Mouse (Mus musculus) layer of hippocampus, adult 8-10 months (tissue): ENCODE data around the gene Plekha3. TPM values are rescaled to one million over a fixed set of nuclear protein-coding genes. Genes with fewer than 3 reads are reported as not detected.

Source experiments
- DNase-seq, 2 experiments: peaks; one replicate each; pipeline ENCODE4 v3.0.0; 2022; ENCODE audit warnings: low spot score in 2 of 2
- total RNA-seq, 4 experiments: library from RNA; stranded (reverse); gene quantifications; 2 replicates each; pipeline ENCODE4 v1.2.4; 2022

Gene Plekha3
- total RNA-seq, result 10 to 100 TPM; 40.0 to 54.5 (median 45.7) TPM

DNA sequence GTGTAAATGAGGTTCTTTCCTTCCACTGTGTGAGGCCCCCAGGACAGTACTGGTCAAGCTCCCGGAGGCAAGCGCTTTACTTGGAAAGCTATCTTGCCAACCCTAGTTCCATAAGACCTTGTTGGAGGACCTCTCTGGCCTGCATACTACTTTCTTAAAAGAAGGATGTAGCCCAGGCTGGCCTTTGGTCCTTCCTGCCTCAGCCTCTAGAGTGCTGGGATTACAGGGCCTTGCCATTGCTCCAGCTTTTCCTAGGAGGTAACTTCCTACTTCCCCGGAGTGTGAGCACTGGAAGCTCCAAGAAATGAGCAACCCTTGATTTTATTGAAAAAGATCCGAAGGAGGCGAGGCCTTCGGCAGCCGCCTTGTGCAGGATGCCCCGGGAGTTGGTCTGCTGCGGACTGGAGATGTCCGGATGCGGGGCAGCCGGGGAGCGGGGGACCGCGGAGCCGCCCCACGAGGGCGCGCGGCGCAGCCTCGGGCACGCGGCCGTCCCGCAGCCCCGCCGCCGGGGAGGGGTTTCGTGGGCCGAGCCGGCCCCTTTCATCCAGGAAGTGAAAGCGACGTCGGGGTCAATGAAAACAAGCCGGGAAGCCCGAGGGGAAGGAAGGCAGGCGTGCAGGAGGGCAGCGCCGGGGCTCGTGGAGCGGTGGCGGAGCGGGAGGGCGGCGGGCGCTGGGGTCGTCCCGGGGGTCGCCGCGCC, at the start of gene Plekha3:
Gene Plekha3, plus strand, starts transcription at position 557 of the 703 bp plus-strand sequence.
- DNase-seq, result peak; percentile 72 to 79

DNA sequence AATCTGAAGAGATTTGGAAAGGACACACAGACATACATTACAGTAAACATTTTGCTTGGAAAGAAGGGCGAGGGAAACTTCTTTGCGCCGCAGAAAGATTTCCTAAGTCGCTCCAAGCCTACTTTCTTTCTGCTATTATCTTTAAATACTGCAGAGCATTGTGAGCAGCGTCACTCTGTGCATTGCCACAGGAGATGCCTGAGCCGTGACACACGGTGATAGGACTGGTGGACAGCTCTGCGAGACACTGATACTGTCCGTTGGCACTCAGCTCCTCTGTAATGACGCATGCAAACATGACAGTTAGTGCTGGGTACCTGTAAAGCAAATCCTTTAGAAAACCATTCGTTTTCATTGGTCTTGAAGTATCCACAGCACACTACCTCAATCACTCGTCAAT, 44.8 kb upstream of the Plekha3 start:
- no peak for DNase-seq

DNA sequence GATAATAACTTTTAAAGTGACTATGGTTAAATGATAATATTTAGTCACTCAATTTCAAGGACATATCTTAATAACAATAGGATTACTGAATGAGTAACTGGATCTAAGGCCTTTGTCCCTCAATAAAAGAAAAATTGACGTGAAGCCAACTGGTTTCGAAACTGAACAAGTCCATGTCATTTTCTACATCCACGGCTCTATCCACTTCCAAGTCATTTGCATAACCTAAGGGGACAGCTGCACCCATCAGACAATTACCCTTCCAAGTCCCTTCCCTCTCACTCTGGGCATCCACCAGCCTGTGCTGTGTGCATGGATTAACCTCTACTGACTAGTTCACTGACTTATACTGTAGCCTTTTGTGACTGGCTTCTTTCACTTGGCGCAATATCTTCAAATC, 43.5 kb upstream of the Plekha3 start:
- DNase-seq, result no peak

DNA sequence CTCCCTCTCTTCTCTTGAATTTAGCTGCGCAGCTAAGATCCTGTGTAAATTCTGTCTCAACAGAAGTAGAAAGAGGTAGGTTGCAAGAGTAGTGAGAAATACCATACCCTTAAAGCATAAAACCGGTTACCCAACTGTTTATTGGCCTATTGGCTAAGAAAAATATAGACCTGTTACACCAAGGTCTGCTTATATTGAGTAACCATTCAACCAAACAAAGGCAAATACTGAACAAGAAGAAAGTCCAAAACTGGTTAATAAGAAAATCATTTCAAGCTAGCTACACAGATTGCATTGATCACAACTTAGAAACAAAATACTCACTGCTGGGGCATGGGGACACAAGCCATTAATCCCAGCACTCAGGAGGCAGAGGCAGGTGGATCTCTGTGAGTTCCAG, 35.4 kb upstream of the Plekha3 start:
- DNase-seq, result no peak

DNA sequence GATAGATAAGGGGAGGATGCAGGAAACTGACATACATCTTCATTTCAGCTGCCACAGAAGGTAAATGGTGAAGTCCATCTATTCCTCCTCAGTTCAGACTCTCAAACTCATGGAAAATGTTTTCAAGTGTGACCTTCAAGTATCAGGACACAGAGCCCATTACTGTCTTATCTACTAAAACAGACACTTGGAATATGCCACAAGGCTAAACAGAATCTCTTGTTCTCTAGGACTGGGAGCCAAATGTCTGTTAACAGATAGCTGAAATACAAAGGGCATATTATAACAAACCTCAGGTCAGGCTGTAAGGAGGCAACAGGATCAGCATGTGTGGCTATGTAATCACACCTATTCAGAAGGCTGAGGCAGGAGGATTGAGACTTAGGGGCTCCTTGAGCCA, 31.3 kb upstream of the Plekha3 start:
- DNase-seq, result no peak

DNA sequence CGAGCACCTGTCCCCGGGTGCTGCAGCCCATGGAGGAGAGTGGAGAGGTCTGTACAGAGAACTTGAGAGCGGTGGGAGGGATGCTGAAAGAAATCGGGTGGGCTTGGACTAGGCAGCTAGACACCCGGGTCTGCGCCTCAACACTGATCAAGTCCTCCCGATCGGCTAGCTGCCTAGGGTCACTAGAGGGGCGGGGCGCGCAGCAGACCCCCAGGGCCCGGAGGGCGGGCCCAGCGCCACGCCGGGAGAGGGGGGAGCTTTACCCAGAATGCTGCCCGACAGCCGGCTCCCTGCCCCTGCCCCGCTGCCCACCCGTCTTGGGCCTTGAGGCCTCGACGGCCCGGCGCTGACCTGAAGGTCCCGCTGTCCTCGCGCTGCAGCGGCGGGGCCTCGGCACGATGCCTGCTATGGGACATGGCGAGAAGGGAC, 27.6 kb upstream of the Plekha3 start:
- peak in 1 of 2 experiments; percentile 19 for DNase-seq

DNA sequence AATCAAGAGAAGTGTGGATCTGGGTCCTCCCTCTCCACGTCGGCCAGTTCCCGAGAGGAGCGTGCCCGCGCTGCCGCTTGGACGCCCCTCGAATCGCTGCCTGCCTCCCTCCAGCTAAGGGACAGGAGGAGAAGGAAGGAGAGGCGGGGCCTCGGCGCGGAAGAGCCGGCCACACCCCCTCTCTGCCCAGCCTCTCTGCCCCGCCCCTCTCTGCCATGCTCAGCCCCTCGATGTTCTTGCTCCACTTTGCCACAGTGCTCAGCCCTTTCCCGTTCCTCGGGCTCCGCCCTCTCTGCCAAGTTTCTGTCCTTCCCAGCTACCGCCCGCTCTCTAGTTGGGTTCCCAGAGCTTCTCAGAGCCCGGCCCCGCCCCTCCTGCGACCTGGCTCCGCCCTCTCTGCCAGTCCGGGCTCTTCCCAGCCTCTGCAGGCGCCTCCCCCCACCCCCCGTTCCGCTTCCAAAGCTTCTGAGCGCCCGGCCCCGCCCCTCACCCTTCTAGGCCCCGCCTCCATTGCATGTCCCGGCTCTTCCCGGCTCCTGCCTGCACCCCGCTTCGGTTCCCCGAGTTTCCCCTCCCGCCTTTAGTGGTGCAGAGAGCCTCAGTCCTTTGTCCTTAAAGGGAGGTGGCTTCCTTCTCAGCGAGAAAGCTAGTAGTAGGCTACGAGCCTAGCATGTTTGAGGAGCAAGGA, 27.1 kb upstream of the Plekha3 start, which contains the start of the genes Prkra and Pjvk:
Gene Prkra, minus strand, starts transcription at position 133 of the 688 bp plus-strand sequence.
Gene Pjvk, plus strand, starts transcription at position 594 of the 688 bp plus-strand sequence.
- peak; percentile 91 to 96 for DNase-seq

DNA sequence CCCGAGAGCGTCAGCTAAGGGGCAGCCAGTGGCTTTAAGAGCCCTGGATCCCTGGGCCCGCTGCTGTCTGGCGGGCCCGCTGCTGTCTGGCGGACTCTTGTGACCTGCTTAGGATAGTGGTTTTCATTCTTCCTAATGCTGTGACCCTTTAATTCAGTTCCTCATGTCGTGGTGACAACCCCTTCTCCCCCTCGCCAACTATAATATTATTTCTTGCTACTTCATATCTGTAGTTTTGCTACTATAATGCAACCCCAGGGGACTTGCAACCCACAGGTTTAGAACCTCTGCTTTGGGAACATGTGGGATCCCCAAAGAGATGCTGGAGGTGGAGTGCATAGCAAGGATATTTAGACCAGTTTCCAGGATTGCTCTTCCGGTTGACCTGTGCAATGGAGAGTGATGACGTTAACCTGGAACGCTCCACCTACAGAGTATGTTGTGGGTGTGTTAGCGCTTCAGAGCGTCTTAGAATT, 26.4 kb upstream of the Plekha3 start:
- DNase-seq, result no peak

DNA sequence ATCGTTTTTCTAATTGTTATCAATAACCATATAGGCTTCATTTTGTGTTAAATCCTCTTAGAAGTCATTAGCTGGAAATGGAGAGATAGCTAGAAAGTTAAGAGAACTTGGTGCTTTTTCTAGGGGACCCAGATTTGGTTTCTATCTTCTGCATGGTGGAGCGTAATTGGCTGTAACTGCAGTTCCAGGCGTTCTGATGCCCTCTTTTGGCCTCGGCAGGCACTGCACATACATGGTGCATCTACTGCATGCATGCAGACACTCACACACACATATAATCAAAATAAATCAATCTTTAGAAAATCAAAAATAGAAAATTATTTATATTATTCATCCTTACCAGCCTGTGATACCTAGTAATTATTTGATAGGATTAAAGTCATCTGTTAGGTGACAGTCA, 22.0 kb upstream of the Plekha3 start:
- DNase-seq, result no peak

DNA sequence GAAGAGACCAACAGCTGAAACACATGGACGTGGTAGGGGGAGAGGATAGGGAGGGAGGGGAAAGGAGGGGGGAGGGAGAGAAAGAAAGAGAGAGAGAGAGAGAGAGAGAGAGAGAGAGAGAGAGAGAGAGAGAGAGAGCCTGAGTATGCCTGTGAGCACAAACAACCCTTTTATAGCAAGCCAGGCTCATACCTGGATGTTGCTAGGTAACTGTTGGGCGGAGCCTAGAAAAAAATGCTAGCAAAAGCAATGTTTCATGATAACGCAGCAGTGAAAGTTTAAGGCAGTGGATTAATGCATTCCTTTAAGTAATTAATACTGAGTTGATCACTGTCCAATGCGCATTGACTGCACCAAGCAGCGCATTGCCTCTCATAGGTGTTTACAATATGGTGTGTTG, 20.4 kb upstream of the Plekha3 start:
- DNase-seq, result no peak

DNA sequence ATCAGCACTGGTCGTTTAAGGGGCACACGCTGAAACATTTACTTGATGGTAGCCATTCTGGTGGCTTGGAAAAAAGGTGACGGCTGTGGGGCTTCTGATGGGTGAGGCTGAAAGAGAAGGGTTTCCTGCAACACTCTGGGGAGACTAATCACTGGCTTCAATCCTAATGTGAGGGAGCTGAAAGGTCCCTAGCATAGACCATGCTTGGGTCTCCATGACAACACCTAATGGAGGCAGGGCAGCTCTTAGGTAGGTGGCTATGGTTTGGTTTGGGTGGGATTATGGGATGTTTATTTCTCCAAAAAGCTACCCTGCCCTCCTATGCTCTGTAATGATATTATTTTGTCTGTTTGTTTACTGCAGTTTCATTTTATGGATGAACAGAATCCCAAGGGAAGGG, 19.6 kb upstream of the Plekha3 start:
- DNase-seq, result no peak

DNA sequence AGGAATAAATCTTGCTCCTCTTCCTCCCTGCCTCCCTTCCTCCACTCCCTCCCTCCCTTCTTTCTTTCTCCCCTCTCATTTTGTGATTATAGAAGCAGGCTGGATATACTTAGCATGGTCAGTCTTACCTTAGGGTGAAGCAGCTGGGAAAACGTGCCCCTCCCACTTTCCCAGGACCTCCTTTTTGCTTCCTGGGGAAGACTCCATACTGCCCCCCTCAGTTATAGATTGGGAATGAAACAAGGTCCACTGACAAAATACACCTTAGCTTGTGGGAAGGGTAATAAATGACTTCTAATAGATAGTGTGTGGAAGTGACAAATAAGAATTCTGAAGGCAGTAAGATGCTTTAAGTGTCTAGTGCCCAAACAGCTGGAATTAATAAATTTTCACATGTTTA, 19.1 kb upstream of the Plekha3 start:
- DNase-seq, result no peak

DNA sequence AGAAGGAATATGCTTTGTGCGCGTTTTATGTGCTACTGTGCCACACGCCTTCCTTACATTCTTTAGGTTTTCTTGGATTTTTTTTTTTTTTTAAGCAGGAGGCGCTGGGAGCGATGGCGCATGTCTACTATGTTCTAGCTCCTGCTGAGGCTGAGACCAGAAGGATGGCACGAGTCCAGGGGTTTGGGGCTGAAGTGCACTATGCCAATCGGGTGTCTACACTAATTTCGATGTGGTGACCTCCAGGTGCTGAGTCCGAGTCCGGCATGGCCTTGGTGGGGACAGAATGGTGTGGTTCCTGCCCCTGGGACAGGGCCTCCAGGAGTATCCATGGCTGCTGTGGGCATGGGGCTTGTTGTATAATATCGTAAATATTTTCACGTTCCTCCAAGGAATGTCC, 16.5 kb upstream of the Plekha3 start:
- DNase-seq, result no peak

DNA sequence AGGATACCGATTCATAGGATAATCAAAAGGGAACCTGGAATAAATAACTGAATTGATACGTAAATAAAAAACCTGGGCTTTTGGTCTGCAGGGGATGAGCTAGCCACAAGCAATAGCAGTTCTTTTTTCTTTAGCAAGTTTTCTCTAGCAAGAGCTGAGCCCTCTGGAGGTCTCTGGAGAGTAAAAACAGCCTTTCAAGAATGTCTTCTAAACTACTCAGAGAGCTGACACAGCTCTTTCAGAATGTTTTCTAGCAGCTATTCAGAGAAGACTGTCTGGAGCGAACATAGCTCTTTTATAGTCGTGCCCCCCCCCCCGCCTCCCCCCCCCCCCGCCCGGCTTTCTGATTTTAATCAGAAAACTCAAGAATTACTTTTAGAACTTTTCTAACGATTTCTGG, 15.7 kb upstream of the Plekha3 start:
- no peak for DNase-seq

DNA sequence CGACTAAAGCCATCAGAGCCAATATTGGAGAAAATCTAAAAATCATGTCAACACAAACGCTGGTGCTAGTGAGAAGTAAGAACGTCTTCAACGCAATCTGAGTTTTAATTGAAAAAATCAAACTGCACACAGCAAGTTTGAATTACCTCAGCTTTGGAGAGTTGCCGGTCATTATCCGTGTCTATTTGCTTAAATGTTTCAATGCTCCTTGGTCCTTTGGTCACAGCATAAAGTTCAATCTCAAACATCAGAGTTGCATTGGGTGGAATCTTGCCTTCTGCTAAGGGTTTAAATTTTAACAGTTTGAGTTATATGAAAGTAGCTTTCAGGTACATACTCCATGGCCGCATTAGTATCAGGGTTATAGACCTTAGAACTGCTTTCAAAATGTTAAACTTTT, 9.6 kb upstream of the Plekha3 start:
- DNase-seq, result no peak

DNA sequence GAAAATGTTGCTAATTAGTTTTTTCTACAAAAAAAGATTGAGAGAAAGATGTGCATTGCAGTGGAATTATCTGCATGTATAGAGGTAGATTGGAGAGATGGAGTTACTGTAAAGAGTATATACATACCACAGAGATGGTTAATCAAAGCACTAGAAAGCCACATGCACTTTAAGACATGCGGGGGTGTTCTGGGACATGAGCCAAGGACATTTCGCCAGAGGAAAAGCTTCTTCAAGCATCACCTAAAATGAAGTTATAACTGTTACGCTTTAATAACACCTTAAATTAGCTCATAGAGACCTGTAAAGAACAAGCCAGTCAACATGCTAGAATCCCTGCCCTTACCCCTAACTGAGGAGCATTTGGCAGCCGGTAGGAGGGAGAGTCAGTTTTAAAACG, 7.9 kb upstream of the Plekha3 start:
- DNase-seq, result no peak

DNA sequence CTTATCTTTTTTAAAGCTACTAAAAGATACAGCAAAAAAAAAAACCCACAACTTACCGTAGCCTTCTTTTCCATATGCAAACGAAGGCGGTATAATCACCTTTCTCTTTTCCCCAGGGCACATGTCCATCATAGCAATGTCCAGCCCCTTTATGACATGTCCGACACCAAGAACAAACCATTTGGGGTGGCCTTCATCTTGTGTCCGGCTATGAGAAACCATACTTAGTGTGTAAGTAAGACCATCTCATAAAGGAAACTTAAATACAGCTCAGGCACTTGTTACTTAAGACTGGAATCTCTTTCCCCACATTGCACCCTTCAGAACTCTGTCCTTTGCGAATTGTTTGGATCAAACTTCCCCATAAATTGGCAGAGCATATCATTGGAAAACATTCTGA, 3.4 kb upstream of the Plekha3 start:
- DNase-seq, result no peak

DNA sequence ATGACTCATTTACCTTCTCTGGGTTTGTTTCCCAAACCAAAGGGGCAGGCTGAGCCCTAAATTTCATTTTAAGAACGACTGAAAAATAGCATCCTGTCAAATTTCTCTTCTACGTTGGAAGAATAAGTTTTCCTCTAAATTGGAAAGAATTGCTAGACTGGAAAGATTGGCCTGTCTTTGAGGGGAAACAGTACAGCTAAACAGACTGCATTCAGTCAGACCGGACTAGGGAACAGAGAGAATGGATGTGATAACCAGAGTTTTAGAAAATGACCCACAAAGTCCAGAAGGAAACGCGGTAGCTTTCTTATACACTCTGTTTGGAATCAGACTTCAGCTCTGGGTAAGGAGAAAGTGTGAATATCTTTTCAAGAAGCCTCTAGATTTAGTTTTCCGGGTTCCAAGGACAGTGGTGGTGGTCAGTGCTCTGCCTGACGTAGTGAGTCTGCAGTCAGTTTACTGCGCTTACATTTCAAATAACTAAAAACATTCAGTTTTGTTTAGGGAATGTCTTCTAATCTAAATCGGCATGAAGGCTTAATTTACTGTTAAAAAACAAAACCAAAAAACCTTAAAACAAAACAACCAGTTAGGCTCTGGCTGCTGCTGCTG, 2.8 kb upstream of the Plekha3 start:
- DNase-seq, result no peak

DNA sequence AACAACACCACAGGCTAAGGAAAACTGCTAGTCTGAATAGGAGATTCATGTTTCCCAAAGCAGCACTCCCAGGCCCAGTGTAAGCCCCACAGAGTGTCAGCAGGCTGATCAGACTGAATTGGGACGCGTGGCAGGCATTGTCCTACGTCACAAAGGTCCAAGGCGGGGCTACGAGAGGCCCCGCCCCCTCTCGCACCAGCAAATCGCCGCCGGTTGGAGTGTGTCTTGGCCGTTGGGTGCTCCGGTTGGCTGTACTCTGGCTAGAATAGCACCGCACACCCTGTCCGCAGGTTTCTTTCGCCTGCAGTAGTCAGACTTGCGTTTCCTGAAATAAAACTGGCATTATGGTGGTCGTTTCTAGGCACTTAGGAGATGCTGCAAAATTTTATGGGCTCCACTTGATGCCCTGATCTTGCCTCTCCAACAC, 2.1 kb upstream of the Plekha3 start, which contains the start of gene Fkbp7:
Gene Fkbp7, minus strand, starts transcription at position 151 of the 427 bp plus-strand sequence.
- peak; percentile 85 to 88 for DNase-seq

DNA sequence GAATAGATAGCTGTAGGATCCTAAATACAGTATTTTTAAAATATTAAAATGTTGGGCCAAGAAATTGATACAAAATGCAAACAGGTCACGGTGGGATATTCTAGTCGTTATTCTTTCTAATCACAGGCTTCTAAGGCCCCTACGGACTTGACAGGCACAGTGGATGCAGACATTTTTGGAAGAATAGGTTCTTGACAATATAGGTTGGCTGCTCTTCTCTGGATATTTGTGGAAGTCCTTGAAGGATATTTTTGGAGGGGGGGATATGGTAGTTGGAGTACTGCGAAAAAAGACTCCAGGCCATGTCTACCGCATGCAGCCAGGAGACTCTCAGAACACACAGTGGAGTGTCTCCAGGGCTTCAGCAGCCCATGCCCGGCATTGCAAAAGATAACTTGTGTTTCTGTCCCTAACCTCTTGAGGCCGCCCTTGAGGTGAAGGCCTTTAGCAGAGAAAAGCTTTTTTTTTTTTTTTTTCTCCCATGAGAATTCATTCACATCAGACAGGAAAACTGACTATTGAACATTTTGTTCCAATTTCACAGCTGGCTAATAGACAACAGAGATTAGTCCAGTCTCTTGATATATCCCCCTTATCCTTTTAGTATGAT, 1.5 kb upstream of the Plekha3 start:
- no peak for DNase-seq

DNA sequence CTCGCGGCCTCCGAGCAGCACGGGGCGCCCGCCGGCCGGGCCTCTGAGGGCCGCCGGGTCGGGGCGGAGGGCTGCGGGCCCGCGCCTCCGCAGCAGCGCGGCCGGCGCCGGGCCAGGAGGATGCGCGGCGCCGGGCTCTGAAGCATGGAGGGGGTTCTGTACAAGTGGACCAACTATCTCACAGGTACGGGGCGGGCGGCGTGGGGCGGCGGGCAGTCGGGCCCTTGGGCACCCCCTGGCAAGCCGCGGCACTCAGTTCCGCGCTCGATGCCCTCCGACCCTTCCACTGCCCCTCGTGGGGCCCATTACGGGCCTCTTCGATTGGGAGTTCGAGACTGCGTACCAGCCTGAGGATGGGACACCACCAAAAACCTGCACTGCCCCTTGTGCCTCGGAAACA, 370 bp downstream of the Plekha3 start:
- DNase-seq, result no peak

DNA sequence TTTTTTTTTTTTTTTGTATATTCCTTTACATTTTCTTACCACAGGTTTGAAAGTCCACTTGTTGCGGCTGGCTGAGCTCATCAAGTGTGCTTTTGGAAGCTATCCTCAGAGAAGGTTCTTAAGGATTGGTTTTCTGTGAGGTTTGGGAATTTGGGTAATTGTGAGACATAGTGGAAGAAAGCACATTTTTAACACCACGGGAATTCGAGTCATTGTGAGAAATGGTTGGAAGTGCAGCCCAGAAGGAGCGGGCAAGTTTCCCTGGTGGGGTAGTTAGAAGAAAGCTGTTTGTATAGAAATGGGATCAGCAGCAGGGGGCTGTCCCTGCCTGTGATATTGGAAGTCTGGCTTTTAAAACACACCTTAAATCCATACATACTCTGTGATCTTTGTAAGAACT, 868 bp downstream of the Plekha3 start:
- no peak for DNase-seq
